Mouse (Mus musculus): ENCODE measurements around the gene Fam178b. TPM values are rescaled to one million over a fixed set of nuclear protein-coding genes. Genes with fewer than 3 reads are reported as not detected.
A peak's percentile ranks its signal among the peaks of the same experiment; 100 is the strongest.
"Not testable (repeated sequence)": the region's sequence is repeated elsewhere in the genome, so short reads cannot be mapped to it uniquely, and the experiment has no call there.

Fam178b gene
- polyA plus RNA-seq, 1 experiment = 0.22 TPM

GRCm38 (mm10) chr1:36670256-36670655 is 12.7 kb downstream of the Fam178b start:
- TF ChIP-seq POLR2A (IDR thresholded peaks at IDR 0.05; ENCODE audit: borderline replicate concordance, extremely low read depth, insufficient read depth, insufficient read length, poor library complexity, severe bottlenecking) = no peak
- TF ChIP-seq CTCF (IDR thresholded peaks at IDR 0.05; ENCODE audit: borderline replicate concordance, extremely low read depth, insufficient read depth, insufficient read length) = no peak
- no peak for DNase-seq (ENCODE audit: low read depth)

- not testable (repeated sequence) for DNase-seq (ENCODE audit: low read depth)
These were observed 15.0 kb downstream of the Fam178b start for GRCm38 (mm10) chr1:36668007-36668406.

GRCm38 (mm10) chr1:36665934-36666333 is 17.0 kb downstream of the Fam178b start:
- TF ChIP-seq CTCF (IDR thresholded peaks at IDR 0.05; ENCODE audit: borderline replicate concordance, extremely low read depth, insufficient read depth, insufficient read length) (no peak), POLR2A (IDR thresholded peaks at IDR 0.05; ENCODE audit: borderline replicate concordance, extremely low read depth, insufficient read depth, insufficient read length, poor library complexity, severe bottlenecking) (no peak)
- DNase-seq (ENCODE audit: low read depth) = no peak

- TF ChIP-seq CTCF (IDR thresholded peaks at IDR 0.05; ENCODE audit: borderline replicate concordance, extremely low read depth, insufficient read depth, insufficient read length) (no peak), POLR2A (IDR thresholded peaks at IDR 0.05; ENCODE audit: borderline replicate concordance, extremely low read depth, insufficient read depth, insufficient read length, poor library complexity, severe bottlenecking) (no peak)
- DNase-seq (ENCODE audit: low read depth) = no peak
These were observed 17.7 kb downstream of the Fam178b start for GRCm38 (mm10) chr1:36665165-36665723.

DNA sequence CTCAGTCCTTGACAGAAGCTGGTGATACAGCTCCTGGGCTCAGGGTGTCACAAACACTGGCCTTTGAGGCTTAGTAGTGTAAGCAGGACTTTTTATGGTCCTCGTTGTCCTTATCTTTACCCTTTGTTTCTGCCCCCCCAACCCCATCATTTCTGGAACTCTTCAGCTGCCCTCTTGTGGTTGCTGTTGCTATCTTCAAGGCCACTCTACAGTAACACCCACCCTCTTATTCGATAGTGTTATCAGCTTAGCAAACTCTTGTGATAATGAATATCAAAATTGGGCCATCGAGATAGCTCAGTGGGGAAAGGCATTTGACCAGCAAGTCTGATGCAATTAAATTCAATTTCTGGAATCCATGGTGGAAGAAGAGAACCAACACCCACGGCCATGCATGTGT is 18.5 kb downstream of the Fam178b start:
- TF ChIP-seq CTCF (IDR thresholded peaks at IDR 0.05; ENCODE audit: borderline replicate concordance, extremely low read depth, insufficient read depth, insufficient read length) = peak; percentile 33; the same call in 1 of the 2 replicates
- no peak for TF ChIP-seq POLR2A (IDR thresholded peaks at IDR 0.05; ENCODE audit: borderline replicate concordance, extremely low read depth, insufficient read depth, insufficient read length, poor library complexity, severe bottlenecking)
- DNase-seq (ENCODE audit: low read depth) = peak; percentile 31

DNA sequence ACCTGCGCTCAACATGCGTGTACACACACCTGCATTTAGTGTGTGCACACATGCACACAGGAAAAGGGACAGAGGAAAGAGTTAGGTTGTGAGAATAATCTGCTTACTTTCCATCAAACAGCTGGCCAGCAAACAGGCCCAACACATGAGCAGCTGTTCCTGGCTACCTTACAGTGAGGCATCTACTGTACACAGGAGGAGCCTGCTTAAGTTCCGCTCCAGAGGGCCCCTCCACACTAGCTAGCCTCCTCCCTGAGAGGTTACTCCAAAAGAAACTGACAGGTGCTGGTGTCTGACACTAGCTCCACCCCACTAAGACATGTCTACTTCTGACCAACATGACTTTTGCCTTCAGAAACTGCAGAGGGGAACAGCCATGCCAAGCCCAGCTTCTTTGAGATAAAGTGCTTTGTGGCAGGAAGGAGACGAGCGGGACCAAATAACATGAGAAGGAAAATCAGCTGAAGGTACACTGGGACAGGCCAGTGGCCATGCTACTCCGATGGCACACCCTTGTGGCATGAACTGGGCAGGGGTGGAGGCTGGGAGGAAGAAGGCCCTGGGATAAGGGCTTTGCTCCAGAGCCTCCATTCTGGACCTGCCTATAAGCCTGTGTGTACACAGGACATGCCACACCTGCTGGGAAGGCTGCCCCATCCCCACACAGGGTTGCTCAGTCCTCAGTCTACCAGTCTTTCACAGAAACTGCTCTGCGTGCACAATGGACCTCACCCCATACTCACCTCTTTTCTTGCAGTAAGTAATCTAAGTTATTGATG is 24.2 kb downstream of the Fam178b start:
- no peak for TF ChIP-seq CTCF (IDR thresholded peaks at IDR 0.05; ENCODE audit: borderline replicate concordance, extremely low read depth, insufficient read depth, insufficient read length)
- DNase-seq (ENCODE audit: low read depth) = no peak

- no peak for TF ChIP-seq CTCF (IDR thresholded peaks at IDR 0.05; ENCODE audit: borderline replicate concordance, extremely low read depth, insufficient read depth, insufficient read length)
- no peak for TF ChIP-seq POLR2A (IDR thresholded peaks at IDR 0.05; ENCODE audit: borderline replicate concordance, extremely low read depth, insufficient read depth, insufficient read length, poor library complexity, severe bottlenecking)
- no peak for DNase-seq (ENCODE audit: low read depth)
These were observed 25.1 kb downstream of the Fam178b start for GRCm38 (mm10) chr1:36657658-36658415.

- no peak for TF ChIP-seq POLR2A (IDR thresholded peaks at IDR 0.05; ENCODE audit: borderline replicate concordance, extremely low read depth, insufficient read depth, insufficient read length, poor library complexity, severe bottlenecking)
- TF ChIP-seq CTCF (IDR thresholded peaks at IDR 0.05; ENCODE audit: borderline replicate concordance, extremely low read depth, insufficient read depth, insufficient read length) = no peak
These were observed 26.8 kb downstream of the Fam178b start for GRCm38 (mm10) chr1:36656233-36656632.

GRCm38 (mm10) chr1:36655039-36655438 is 27.9 kb downstream of the Fam178b start:
- no peak for DNase-seq (ENCODE audit: low read depth)

More at GRCm38 (mm10) chr1:36656233-36656632, 26.8 kb downstream of the Fam178b start:
- DNase-seq (ENCODE audit: low read depth) = no peak

DNA sequence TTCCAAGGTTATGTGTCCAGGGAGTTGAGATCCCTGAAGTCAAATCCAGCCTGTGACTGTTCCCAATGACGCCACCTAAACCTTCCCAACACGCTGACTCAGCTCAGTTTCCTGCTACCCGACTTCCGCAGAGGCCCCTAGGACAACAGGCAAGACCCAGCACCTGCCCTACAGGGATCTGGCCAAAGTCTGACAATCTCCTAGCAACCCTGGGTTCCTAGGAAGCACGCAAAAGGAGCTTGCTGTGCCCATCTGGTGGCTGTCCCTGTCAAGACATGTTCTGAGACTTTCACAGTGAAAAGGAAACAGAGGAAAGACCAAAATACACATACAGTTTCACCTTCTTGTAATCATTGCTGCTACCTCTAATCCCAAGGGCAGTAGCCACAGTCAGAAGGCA is 35.4 kb downstream of the Fam178b start:
- DNase-seq (ENCODE audit: low read depth) = peak; percentile 13
- TF ChIP-seq CTCF (IDR thresholded peaks at IDR 0.05; ENCODE audit: borderline replicate concordance, extremely low read depth, insufficient read depth, insufficient read length) = no peak
- TF ChIP-seq POLR2A (IDR thresholded peaks at IDR 0.05; ENCODE audit: borderline replicate concordance, extremely low read depth, insufficient read depth, insufficient read length, poor library complexity, severe bottlenecking) = no peak

More at GRCm38 (mm10) chr1:36655039-36655438, 27.9 kb downstream of the Fam178b start:
- TF ChIP-seq POLR2A (IDR thresholded peaks at IDR 0.05; ENCODE audit: borderline replicate concordance, extremely low read depth, insufficient read depth, insufficient read length, poor library complexity, severe bottlenecking) = no peak

DNA sequence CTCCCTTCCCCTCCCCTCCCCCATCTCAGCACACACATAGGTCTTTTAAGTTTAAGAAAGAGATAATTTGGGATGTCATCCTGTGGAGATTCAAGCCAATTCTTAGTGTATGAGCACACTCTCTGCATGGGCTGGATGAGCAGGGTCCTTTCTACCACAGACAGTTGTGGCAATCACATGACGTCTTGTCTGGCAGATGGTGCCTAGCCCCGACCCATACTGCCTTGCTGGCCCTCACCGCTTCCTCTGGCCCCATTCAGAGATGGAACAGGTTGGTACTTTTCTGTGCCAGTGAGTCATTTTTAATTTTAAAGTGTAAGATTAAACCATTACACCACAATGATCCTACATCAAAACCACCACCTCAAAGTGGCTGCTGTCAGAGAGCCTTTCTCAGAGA is 36.7 kb downstream of the Fam178b start:
- peak; percentile 68 for DNase-seq (ENCODE audit: low read depth)
- TF ChIP-seq POLR2A (IDR thresholded peaks at IDR 0.05; ENCODE audit: borderline replicate concordance, extremely low read depth, insufficient read depth, insufficient read length, poor library complexity, severe bottlenecking) = no peak
- no peak for TF ChIP-seq CTCF (IDR thresholded peaks at IDR 0.05; ENCODE audit: borderline replicate concordance, extremely low read depth, insufficient read depth, insufficient read length)

GRCm38 (mm10) chr1:36644615-36645007 is 38.4 kb downstream of the Fam178b start:
- DNase-seq (ENCODE audit: low read depth) = no peak
- TF ChIP-seq CTCF (IDR thresholded peaks at IDR 0.05; ENCODE audit: borderline replicate concordance, extremely low read depth, insufficient read depth, insufficient read length) (no peak), POLR2A (IDR thresholded peaks at IDR 0.05; ENCODE audit: borderline replicate concordance, extremely low read depth, insufficient read depth, insufficient read length, poor library complexity, severe bottlenecking) (no peak)

Data from brain, embryonic 14.5 days (tissue).